Mouse (Mus musculus) embryonic facial prominence, embryonic 11.5 days (tissue): Measurements from ENCODE around the gene Nrf1. TPM values are rescaled to one million over a fixed set of nuclear protein-coding genes. Genes with fewer than 3 reads are reported as not detected.

Source experiments
- ATAC-seq: fragments of 200-750 bp; cut with Nextera tagmentation; replicated peaks from 2 replicates; pipeline ENCODE4 v1.8.0; 2017; ENCODE audit warnings: low read depth; ENCODE audit not compliant: insufficient number of reproducible peaks, low FRiP score, low TSS enrichment
- DNase-seq: peaks from one replicate; pipeline ENCODE4 v3.0.0-alpha.2; 2015; ENCODE audit warnings: low spot score
- H3K27ac ChIP-seq: fragments of 300-500 bp; sonication (generic); replicated peaks from 2 replicates; pipeline ENCODE4 v1.5.1; 2014; ENCODE audit warnings: mild to moderate bottlenecking, low read depth, low read length, control low read depth
- H3K27me3 ChIP-seq: fragments of 300-500 bp; sonication (generic); 2 replicates; pipeline ENCODE4 v1.6.1; 2014; ENCODE audit warnings: mild to moderate bottlenecking, low read length, moderate library complexity, mixed read lengths; ENCODE audit not compliant: control insufficient read depth, insufficient read depth
- H3K36me3 ChIP-seq: fragments of 300-500 bp; sonication (generic); replicated peaks from 2 replicates; pipeline ENCODE4 v1.6.1; 2014; ENCODE audit warnings: low read depth, mild to moderate bottlenecking, low read length, moderate library complexity, mixed read lengths; ENCODE audit not compliant: control insufficient read depth, insufficient read depth
- H3K4me1 ChIP-seq: fragments of 300-500 bp; sonication (generic); 2 replicates; pipeline ENCODE4 v1.6.1; 2014; ENCODE audit warnings: low read length, mixed read lengths; ENCODE audit not compliant: control insufficient read depth, insufficient read depth
- H3K4me2 ChIP-seq: fragments of 300-500 bp; sonication (generic); 2 replicates; pipeline ENCODE4 v1.6.1; 2014; ENCODE audit warnings: low read depth, mild to moderate bottlenecking, control low read depth, low read length, moderate library complexity
- H3K4me3 ChIP-seq: fragments of 300-500 bp; sonication (generic); 2 replicates; pipeline ENCODE4 v1.5.1; 2014; ENCODE audit warnings: low read depth, low read length, control low read depth
- H3K9ac ChIP-seq: fragments of 300-500 bp; sonication (generic); replicated peaks from 2 replicates; pipeline ENCODE4 v1.6.1; 2014; ENCODE audit warnings: mild to moderate bottlenecking, control low read depth, low read length
- H3K9me3 ChIP-seq: fragments of 300-500 bp; sonication (generic); replicated peaks from 2 replicates; pipeline ENCODE4 v1.6.1; 2016; ENCODE audit warnings: mild to moderate bottlenecking, low read length, inconsistent platforms, mixed read lengths; ENCODE audit not compliant: control insufficient read depth
- WGBS: fragments of 180-500 bp; shearing (Covaris S2); extraction: QIAGEN DNeasy Blood & Tissue Kit; methylation state at CpG from one replicate; pipeline ENCODE4 v1.1.7; 2014; 5-methylcytosine and 5-hydroxymethylcytosine counted together
- polyA plus RNA-seq: library from polyadenylated mRNA; unstranded; fragments of >200 nt; fragmentation: Nextera tagmentation; extraction: Ambion mirVana; gene quantifications from 2 replicates; pipeline ENCODE4 v1.2.1, GENCODE M21; 2014

The Nrf1 gene
- polyA plus RNA-seq, 1 experiment from 2014 or later, result 80.1 TPM

DNA sequence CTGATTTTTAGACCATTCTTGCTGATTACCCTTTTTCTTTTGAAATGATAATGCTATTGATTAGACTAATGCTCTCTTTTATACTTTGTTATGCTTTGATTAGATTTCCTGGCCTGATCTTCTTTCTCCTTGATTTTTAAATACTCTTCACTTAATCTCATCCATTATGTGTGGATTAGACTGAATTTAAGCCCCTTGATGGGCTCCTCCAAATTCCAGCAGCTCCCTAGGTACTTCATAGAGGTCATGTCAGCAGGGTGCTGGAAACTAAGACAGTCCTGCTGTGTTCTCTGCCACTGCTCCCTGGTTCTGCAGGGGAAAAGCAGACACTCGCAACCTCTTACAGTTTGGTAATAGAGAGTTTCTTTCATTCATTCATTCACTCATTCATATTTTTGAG, 35.5 kb downstream of the Nrf1 start:
- ATAC-seq, result no peak
- 68% methylated on average over 1 of the region's 1 CpGs for WGBS

GRCm38 (mm10) chr6:30085351-30085750, 37.6 kb downstream of the Nrf1 start:
- Histone ChIP-seq H3K4me2 (no peak overlapping the region), H3K4me3 (no peak overlapping the region), H3K27me3 (no peaks in the 10 kb centered on the region), H3K9me3 (no peaks in the 10 kb centered on the region), H3K36me3 (peaks cover 3% of the 10 kb centered on the region; the same call in 1 of the 2 replicates), H3K4me1 (no peaks in the 10 kb centered on the region), H3K27ac (no peak overlapping the region), H3K9ac (no peak overlapping the region)
- DNase-seq (no peak), ATAC-seq (no peak)
- WGBS, result 70% methylated on average over 2 of the region's 2 CpGs

More for the DNA sequence above, 35.5 kb downstream of the Nrf1 start:
- Histone ChIP-seq H3K9me3 (no peaks in the 10 kb centered on the region), H3K4me2 (no peak overlapping the region), H3K36me3 (no peaks in the 10 kb centered on the region), H3K9ac (no peak overlapping the region), H3K4me1 (no peaks in the 10 kb centered on the region), H3K27me3 (no peaks in the 10 kb centered on the region), H3K4me3 (no peak overlapping the region), H3K27ac (no peak overlapping the region)
- no peak for DNase-seq

- no peaks in the 10 kb centered on the region for H3K4me1 ChIP-seq
- DNase-seq (no peak), ATAC-seq (no peak)
- H3K27me3 ChIP-seq, result no peaks in the 10 kb centered on the region
- no peak overlapping the region for H3K9ac ChIP-seq
- WGBS, result 69% methylated on average over 4 of the region's 4 CpGs
- H3K4me3 ChIP-seq, result no peak overlapping the region
- no peak overlapping the region for H3K4me2 ChIP-seq
- H3K27ac ChIP-seq, result no peak overlapping the region
- no peaks in the 10 kb centered on the region for H3K9me3 ChIP-seq
- peaks cover 3% of the 10 kb centered on the region for H3K36me3 ChIP-seq
Observed at GRCm38 (mm10) chr6:30091221-30091620, 43.4 kb downstream of the Nrf1 start.

- no peak overlapping the region for H3K4me3 ChIP-seq
- ATAC-seq, result no peak
- H3K9ac ChIP-seq, result no peak overlapping the region
- no peaks in the 10 kb centered on the region for H3K27me3 ChIP-seq
- H3K9me3 ChIP-seq, result no peaks in the 10 kb centered on the region
- no peak overlapping the region for H3K27ac ChIP-seq
- H3K36me3 ChIP-seq, result peaks cover 3% of the 10 kb centered on the region
- no peaks in the 10 kb centered on the region for H3K4me1 ChIP-seq
- 90% methylated on average over 6 of the region's 6 CpGs for WGBS
- DNase-seq, result no peak
- H3K4me2 ChIP-seq, result no peak overlapping the region
Observed at GRCm38 (mm10) chr6:30092816-30093215, 45.0 kb downstream of the Nrf1 start.

DNA sequence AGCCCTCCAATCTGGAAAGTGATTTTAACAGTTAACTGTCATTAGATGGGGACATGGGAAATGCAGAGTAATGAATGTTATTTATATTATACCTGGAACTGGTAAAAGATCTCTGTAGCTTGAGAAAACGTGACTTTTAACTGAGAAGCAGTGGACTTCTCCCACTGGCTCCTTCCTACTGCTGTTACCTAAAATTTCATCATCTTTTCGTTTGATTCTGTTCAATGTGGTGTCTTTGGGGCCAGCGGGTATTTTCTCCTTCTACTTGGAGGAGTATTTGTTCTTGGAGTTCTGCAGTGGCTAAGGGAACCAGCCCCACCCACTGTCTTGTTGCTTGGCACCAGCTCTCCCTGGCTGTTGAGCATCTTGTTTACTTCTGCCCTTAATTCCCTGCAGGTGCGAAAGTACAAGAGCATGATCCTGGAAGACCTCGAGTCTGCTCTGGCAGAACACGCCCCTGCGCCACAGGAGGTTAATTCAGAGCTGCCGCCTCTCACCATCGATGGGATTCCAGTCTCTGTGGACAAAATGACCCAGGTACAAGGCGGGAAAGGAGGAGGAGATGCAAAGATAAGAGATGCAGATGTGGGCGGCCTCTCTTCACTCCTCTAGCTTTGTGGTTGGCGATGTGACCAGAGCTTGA, 54.1 kb downstream of the Nrf1 start:
- Histone ChIP-seq H3K9ac (no peak overlapping the region), H3K4me3 (no peak overlapping the region), H3K9me3 (no peaks in the 10 kb centered on the region), H3K4me2 (no peak overlapping the region), H3K4me1 (no peaks in the 10 kb centered on the region), H3K27me3 (no peaks in the 10 kb centered on the region), H3K27ac (no peak overlapping the region), H3K36me3 (peaks cover 4% of the 10 kb centered on the region; the same call in 1 of the 2 replicates)
- WGBS, result 82% methylated on average over 12 of the region's 12 CpGs
- no peak for ATAC-seq
- DNase-seq, result no peak

DNA sequence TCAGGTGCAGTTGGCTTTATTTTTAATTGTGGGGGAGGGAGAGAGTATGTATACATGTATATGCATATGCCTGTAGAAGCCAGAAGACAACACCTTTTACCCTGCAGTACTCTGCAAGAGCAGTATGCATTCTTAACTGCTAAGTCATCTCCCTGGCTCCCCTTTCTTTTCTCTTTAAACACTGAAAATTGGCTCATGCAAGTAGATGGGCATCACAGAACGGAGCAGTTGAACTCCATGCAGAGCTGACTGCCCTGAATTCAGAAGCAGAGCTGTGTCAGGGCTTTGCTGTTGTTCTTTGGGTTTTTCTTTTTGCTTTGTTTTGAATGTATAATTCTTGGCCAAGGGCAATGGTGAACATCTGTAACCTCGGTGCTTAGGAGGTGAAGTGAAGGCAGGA, 58.3 kb downstream of the Nrf1 start:
- H3K4me1 ChIP-seq, result no peaks in the 10 kb centered on the region
- H3K9me3 ChIP-seq, result no peaks in the 10 kb centered on the region
- no peak overlapping the region for H3K4me3 ChIP-seq
- ATAC-seq (no peak), DNase-seq (no peak)
- no peak overlapping the region for H3K27ac ChIP-seq
- H3K9ac ChIP-seq, result no peak overlapping the region
- no peak overlapping the region for H3K4me2 ChIP-seq
- 88% methylated on average over 2 of the region's 2 CpGs for WGBS
- no peaks in the 10 kb centered on the region for H3K27me3 ChIP-seq
- peaks cover 8% of the 10 kb centered on the region; the same call in 1 of the 2 replicates for H3K36me3 ChIP-seq

GRCm38 (mm10) chr6:30107456-30107855, 59.7 kb downstream of the Nrf1 start:
- no peak overlapping the region for H3K4me3 ChIP-seq
- DNase-seq (no peak), ATAC-seq (no peak)
- no peaks in the 10 kb centered on the region for H3K27me3 ChIP-seq
- no peaks in the 10 kb centered on the region for H3K4me1 ChIP-seq
- no peak overlapping the region for H3K4me2 ChIP-seq
- no peak overlapping the region for H3K9ac ChIP-seq
- WGBS, result 84% methylated on average over 2 of the region's 2 CpGs
- peaks cover 4% of the 10 kb centered on the region; the same call in 1 of the 2 replicates for H3K36me3 ChIP-seq
- no peak overlapping the region for H3K27ac ChIP-seq
- no peaks in the 10 kb centered on the region for H3K9me3 ChIP-seq

DNA sequence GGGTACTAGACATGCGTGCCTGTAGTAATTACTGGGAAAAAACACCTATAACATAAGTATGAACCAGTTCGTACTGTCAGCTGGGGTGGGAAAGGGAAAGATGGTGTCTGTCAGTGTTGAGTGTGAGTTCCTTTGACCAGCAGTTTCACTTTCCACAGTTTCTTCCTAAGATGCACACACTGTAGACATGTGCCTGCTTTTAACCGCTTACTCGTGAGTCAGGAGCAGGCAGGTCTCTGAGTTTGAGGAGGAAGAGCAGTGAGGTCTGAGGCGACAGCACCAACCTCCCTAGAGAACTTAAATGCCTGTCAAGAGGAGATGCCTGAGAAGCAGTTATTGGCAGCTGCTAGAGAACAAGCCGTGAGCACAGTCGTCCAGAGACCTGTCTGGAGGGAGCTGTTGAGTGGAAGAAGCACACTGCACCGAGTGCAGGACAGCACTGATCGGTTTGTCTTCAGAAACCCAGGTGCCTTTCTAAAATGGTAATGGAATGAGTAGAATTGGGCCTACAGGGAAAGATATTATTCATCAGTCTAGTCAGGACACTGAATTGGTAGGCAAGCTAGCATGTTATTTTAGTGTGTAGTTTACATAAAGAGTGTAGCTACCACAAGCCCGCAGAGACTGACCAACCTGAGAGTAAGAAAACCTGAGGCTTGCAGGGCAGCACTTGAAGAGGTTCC, 62.2 kb downstream of the Nrf1 start:
- Histone ChIP-seq H3K9me3 (no peaks in the 10 kb centered on the region), H3K27ac (no peak overlapping the region), H3K36me3 (peaks cover 4% of the 10 kb centered on the region), H3K9ac (no peak overlapping the region), H3K27me3 (no peaks in the 10 kb centered on the region), H3K4me3 (no peak overlapping the region), H3K4me2 (no peak overlapping the region), H3K4me1 (no peaks in the 10 kb centered on the region)
- no peak for DNase-seq
- ATAC-seq, result no peak
- 91% methylated on average over 10 of the region's 10 CpGs for WGBS
